Mouse (Mus musculus) CH12.LX (cell line): ENCODE data around the gene St8sia1. TPM values are rescaled to one million over a fixed set of nuclear protein-coding genes. Genes with fewer than 3 reads are reported as not detected.

ENCODE experiments used
- DNase-seq: peaks from one replicate; pipeline ENCODE4 v3.0.0-alpha.2; 2013; ENCODE audit errors: extremely low read depth
- H3K27ac ChIP-seq: 2 replicates; pipeline ENCODE4 v1.5.1; 2012; ENCODE audit warnings: low read depth, mild to moderate bottlenecking, control low read depth, moderate library complexity; ENCODE audit not compliant: insufficient read depth
- H3K27me3 ChIP-seq: replicated peaks from 2 replicates; pipeline ENCODE3; 2012; ENCODE audit warnings: inconsistent platforms
- H3K36me3 ChIP-seq, 2 experiments: replicated peaks in 1 of 2; 2 replicates each; pipeline versions ENCODE3 to v1.6.1; 2012; ENCODE audit warnings: inconsistent platforms in 1 of 2, low read length in 1 of 2, mild to moderate bottlenecking in 1 of 2, mixed read lengths in 1 of 2, moderate library complexity in 1 of 2; ENCODE audit not compliant: control insufficient read depth in 1 of 2, insufficient read depth in 1 of 2
- H3K4me1 ChIP-seq, 2 experiments: 2 replicates each; pipeline ENCODE4 v1.6.1; 2012; ENCODE audit warnings: inconsistent platforms in 1 of 2, moderate library complexity in 1 of 2; ENCODE audit not compliant: insufficient read depth in 2 of 2, control insufficient read depth in 1 of 2
- H3K4me2 ChIP-seq: 2 replicates; pipeline ENCODE4 v1.6.1; 2012; ENCODE audit warnings: low read depth, mild to moderate bottlenecking, control low read depth; ENCODE audit not compliant: poor library complexity, insufficient read depth, severe bottlenecking
- H3K4me3 ChIP-seq, 3 experiments: fragments of 150-350 bp in 1 of 3; sonication (generic) in 1 of 3; replicated peaks in 1 of 3; 2 replicates each; pipeline versions ENCODE3 to v1.5.1; 2011 to 2012; ENCODE audit warnings: low read depth in 2 of 3, low read length in 2 of 3, mild to moderate bottlenecking in 2 of 3, moderate library complexity in 2 of 3, control low read depth in 1 of 3, improper control_type of control experiment in 1 of 3, inconsistent platforms in 1 of 3, mixed read lengths in 1 of 3; ENCODE audit not compliant: poor library complexity in 1 of 3
- H3K79me2 ChIP-seq: replicated peaks from 2 replicates; pipeline ENCODE4 v1.6.1; 2012; ENCODE audit warnings: mild to moderate bottlenecking, moderate library complexity; ENCODE audit not compliant: control insufficient read depth, poor library complexity, insufficient read depth, severe bottlenecking; ENCODE audit errors: extremely low read depth
- H3K9ac ChIP-seq: 2 replicates; pipeline ENCODE4 v1.6.1; 2012; ENCODE audit warnings: low read depth, mild to moderate bottlenecking, control low read depth, moderate library complexity; ENCODE audit not compliant: insufficient read depth
- H3K9me3 ChIP-seq: replicated peaks from 2 replicates; pipeline ENCODE3; 2012; ENCODE audit warnings: low read length, inconsistent platforms, mixed read lengths
- CHD1 ChIP-seq: IDR thresholded peaks from 2 replicates; pipeline ENCODE4 v1.6.1; 2012; ENCODE audit warnings: low read depth, low read length, improper control_type of control experiment, inconsistent platforms
- CTCF ChIP-seq, 2 experiments: IDR thresholded peaks in 1 of 2; conservative IDR thresholded peaks in 1 of 2; 2 replicates each; pipeline ENCODE4 v1.5.1; 2011 to 2012; ENCODE audit warnings: low read depth in 2 of 2, low read length in 2 of 2, improper control_type of control experiment in 1 of 2, inconsistent platforms in 1 of 2, mild to moderate bottlenecking in 1 of 2, moderate library complexity in 1 of 2
- ETS1 ChIP-seq: conservative IDR thresholded peaks from 2 replicates; pipeline ENCODE4 v1.6.1; 2012; ENCODE audit warnings: low read depth, mild to moderate bottlenecking, inconsistent platforms, low read length, improper control_type of control experiment, moderate library complexity
- HCFC1 ChIP-seq: IDR thresholded peaks from 2 replicates; pipeline ENCODE4 v1.6.1; 2012; ENCODE audit warnings: low read depth, mild to moderate bottlenecking, inconsistent platforms, low read length, improper control_type of control experiment
- IRF4 ChIP-seq: IDR thresholded peaks from 2 replicates; pipeline ENCODE4 v1.6.1; 2014; ENCODE audit warnings: low read depth, mild to moderate bottlenecking, inconsistent platforms, low read length, improper control_type of control experiment
- KAT2A ChIP-seq: IDR thresholded peaks from 2 replicates; pipeline ENCODE4 v1.6.1; 2012; ENCODE audit warnings: low read length, improper control_type of control experiment, inconsistent platforms; ENCODE audit not compliant: insufficient replicate concordance
- MAFK ChIP-seq: IDR thresholded peaks from 2 replicates; pipeline ENCODE4 v1.6.1; 2011; ENCODE audit warnings: low read length, improper control_type of control experiment; ENCODE audit not compliant: insufficient replicate concordance
- MXI1 ChIP-seq: IDR thresholded peaks from 2 replicates; pipeline ENCODE4 v1.6.1; 2011; ENCODE audit warnings: mild to moderate bottlenecking, low read depth, low read length, improper control_type of control experiment
- NELFE ChIP-seq: IDR thresholded peaks from 2 replicates; pipeline ENCODE4 v1.6.1; 2011; ENCODE audit warnings: low read depth, low read length, improper control_type of control experiment
- RAD21 ChIP-seq: IDR thresholded peaks from 2 replicates; pipeline ENCODE4 v1.6.1; 2011; ENCODE audit warnings: low read depth, mild to moderate bottlenecking, low read length, improper control_type of control experiment, moderate library complexity
- TBP ChIP-seq: conservative IDR thresholded peaks from 2 replicates; pipeline ENCODE4 v1.6.1; 2011; ENCODE audit warnings: low read depth, low read length, improper control_type of control experiment
- TCF12 ChIP-seq: IDR thresholded peaks from 2 replicates; pipeline ENCODE4 v1.6.1; 2014; ENCODE audit warnings: low read depth, mild to moderate bottlenecking, inconsistent platforms, low read length, improper control_type of control experiment
- dilution Hi-C: fragments of 300-500 bp; cut with MboI; formaldehyde crosslinking; loops from 2 replicates; pipeline ENCODE4 v1.14.3; 2020; ENCODE audit warnings: low sequenced_read_pairs; ENCODE audit not compliant: extremely low pct_unique_long_range_greater_than_20kb, extremely low pct_ligation_motif_present
- in situ Hi-C: fragments of 300-500 bp; cut with MboI; formaldehyde crosslinking; loops from 3 replicates; pipeline ENCODE4 v1.14.3; 2019; ENCODE audit warnings: low sequenced_read_pairs, low pct_ligation_motif_present, low pct_unique_long_range_greater_than_20kb, mixed read lengths
- polyA plus RNA-seq: library from polyadenylated mRNA; unstranded; fragments of >175 nt; gene quantifications from 2 replicates; pipeline ENCODE4 v1.2.1, GENCODE M21; 2012; ENCODE audit warnings: low read depth; ENCODE audit not compliant: insufficient read length
- total RNA-seq, 2 experiments: library from RNA; depleted of rRNA; stranded (reverse); fragments of 300-350 nt in 1 of 2; fragments of >200 nt in 1 of 2; gene quantifications; 2 replicates each; pipeline ENCODE4 v1.2.3; 2012 to 2014

Gene St8sia1
- total and polyA plus RNA-seq, 3 experiments: 0.13 to 0.51 (median 0.20) TPM

DNA sequence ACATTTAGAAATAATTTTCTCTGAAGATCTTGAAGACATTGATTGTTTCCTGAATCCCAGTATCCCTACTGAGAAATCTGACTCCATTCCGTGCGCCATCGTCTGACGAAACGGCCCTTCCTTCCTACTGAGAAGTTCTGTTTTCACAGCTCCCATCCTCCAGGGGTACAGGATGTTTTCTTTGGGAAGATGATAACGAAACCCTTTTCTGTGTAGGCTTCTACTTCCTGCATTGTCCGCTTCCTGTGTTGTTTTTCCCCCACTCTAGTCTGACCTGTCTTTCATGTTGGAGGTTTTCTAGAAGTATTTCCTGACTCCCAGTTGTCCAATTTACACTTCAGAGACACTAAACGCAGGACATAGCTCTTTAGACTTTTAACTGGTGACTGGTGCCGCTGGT, 32.1 kb downstream of the St8sia1 start:
- TF ChIP-seq MXI1 (no peak), RAD21 (no peak), IRF4 (no peak), KAT2A (no peak), MAFK (no peak), TCF12 (no peak), HCFC1 (no peak), TBP (no peak)
- no peak overlapping the region for H3K27ac ChIP-seq
- no peak overlapping the region for H3K4me3 ChIP-seq
- no peak overlapping the region for H3K4me2 ChIP-seq
- H3K9ac ChIP-seq: no peak overlapping the region
- H3K79me2 ChIP-seq: no peaks in the 10 kb centered on the region
- dilution Hi-C loops: no loop called here
- no peaks in the 10 kb centered on the region for H3K27me3 ChIP-seq
- H3K9me3 ChIP-seq: no peaks in the 10 kb centered on the region
- H3K36me3 ChIP-seq: no peaks in the 10 kb centered on the region
- peaks cover 0 to 5% of the 10 kb centered on the region in 2 experiments; a peak in 2 of 4 replicates for H3K4me1 ChIP-seq
- in situ Hi-C loops: no loop called here
- DNase-seq: no peak

DNA sequence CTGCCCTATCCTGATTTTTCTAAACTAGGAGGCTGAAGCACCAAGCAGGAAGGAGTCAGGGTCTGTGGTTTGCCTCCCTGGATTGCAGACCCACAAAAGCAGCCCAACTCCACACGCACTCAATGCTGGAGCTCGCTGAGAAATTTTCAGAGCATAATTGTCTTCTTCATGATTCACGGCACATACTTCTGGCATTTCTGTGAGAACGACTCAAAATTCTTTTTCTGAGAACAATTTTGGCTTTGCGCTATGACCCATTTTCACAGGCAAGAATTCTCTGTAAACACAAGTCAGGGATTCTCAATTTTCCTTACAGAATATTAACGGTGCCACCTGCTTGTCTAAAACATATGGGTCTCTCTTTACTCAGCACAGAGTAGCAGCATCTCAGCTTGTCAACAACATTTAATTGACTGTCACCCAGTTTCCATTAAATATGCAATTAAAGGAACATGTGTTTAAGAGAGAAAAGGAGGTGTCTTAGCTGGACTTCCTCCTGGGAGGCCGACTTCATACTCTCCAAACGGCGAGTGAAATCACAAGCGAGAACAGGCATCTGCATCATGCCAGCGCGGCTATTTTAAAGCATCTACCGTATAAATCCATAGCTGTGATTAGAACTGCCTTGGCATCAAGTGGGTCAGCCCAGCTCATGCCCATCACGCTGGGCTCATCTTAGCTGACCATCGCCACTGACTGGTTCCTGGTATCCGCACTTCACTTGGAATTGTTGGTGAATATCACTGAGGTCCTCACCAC, 35.5 kb downstream of the St8sia1 start:
- Histone ChIP-seq H3K27ac (no peak overlapping the region), H3K4me2 (no peak overlapping the region), H3K79me2 (no peaks in the 10 kb centered on the region), H3K4me3 (no peak overlapping the region), H3K9me3 (no peaks in the 10 kb centered on the region), H3K27me3 (no peaks in the 10 kb centered on the region), H3K4me1 (peaks cover 0 to 10% of the 10 kb centered on the region in 2 experiments; a peak in 1 of 4 replicates), H3K9ac (no peak overlapping the region), H3K36me3 (no peaks in the 10 kb centered on the region)
- dilution Hi-C loops: no loop called here
- in situ Hi-C loops: no loop called here
- DNase-seq: no peak
- TF ChIP-seq CHD1 (no peak), ETS1 (no peak), NELFE (no peak), TBP (no peak), KAT2A (no peak), CTCF (conservative IDR thresholded peaks at IDR 0.05 in 1 of 2, IDR thresholded peaks at IDR 0.05 in 1 of 2; ENCODE audit: low read depth in 2 of 2, low read length in 2 of 2) (no peak)
